Mouse (Mus musculus) testis, adult 2 months (tissue): ENCODE results near the gene Tmem178b.

Experiments used
- CTCF ChIP-seq: fragments of 200-500 bp; IDR thresholded peaks from 2 replicates; pipeline ENCODE4 v1.5.1; 2012; ENCODE audit warnings: low read depth, mild to moderate bottlenecking, inconsistent platforms, low read length, moderate library complexity; ENCODE audit not compliant: control insufficient read depth, insufficient read depth, insufficient replicate concordance
- POLR2A ChIP-seq: fragments of 200-500 bp; IDR thresholded peaks from 2 replicates; pipeline ENCODE4 v1.6.1; 2012; ENCODE audit warnings: low read depth, mild to moderate bottlenecking, inconsistent platforms, low read length, moderate library complexity; ENCODE audit not compliant: control insufficient read depth

GRCm38 (mm10) chr6:40059466-40059865, 186.4 kb downstream of the Tmem178b start:
- TF ChIP-seq POLR2A (no peak), CTCF (no peak)
